Mouse (Mus musculus) myocyte (in vitro differentiated cells): ENCODE results near the gene Fam102a. TPM values are rescaled to one million over a fixed set of nuclear protein-coding genes. Genes with fewer than 3 reads are reported as not detected.

Experiments
- H3K27me3 ChIP-seq: one replicate; pipeline ENCODE4 v1.6.1; 2011; ENCODE audit not compliant: control insufficient read depth, insufficient read depth, insufficient read length
- H3K36me3 ChIP-seq: one replicate; pipeline ENCODE4 v1.6.1; 2011; ENCODE audit not compliant: control insufficient read depth, insufficient read depth
- H3K4me2 ChIP-seq: one replicate; pipeline ENCODE4 v1.6.1; 2011; ENCODE audit warnings: low read depth, control low read depth
- H3K4me3 ChIP-seq: one replicate; pipeline ENCODE4 v1.5.1; 2011; ENCODE audit warnings: mild to moderate bottlenecking, control low read depth, moderate library complexity
- H3K79me2 ChIP-seq: one replicate; pipeline ENCODE4 v1.6.1; 2011; ENCODE audit not compliant: control insufficient read depth, insufficient read depth
- H3ac ChIP-seq: one replicate; pipeline ENCODE4 v1.6.1; 2011; ENCODE audit not compliant: control insufficient read depth, insufficient read length
- CEBPB ChIP-seq: IDR thresholded peaks from 2 replicates; pipeline ENCODE4 v1.6.1; 2011; ENCODE audit warnings: mild to moderate bottlenecking, moderate library complexity; ENCODE audit not compliant: poor library complexity, insufficient read depth, severe bottlenecking
- E2F4 ChIP-seq: IDR thresholded peaks from one replicate; pipeline ENCODE4 v1.6.1; 2011; ENCODE audit warnings: mild to moderate bottlenecking, control low read depth, moderate library complexity; ENCODE audit not compliant: insufficient read depth
- MAX ChIP-seq: IDR thresholded peaks from one replicate; pipeline ENCODE4 v1.6.1; 2011; ENCODE audit warnings: low read depth, mild to moderate bottlenecking, control low read depth
- MYOD1 ChIP-seq, 3 experiments: IDR thresholded peaks; one replicate each; pipeline ENCODE4 v1.6.1; 2011; ENCODE audit warnings: control low read depth in 2 of 3, low read depth in 2 of 3, mild to moderate bottlenecking in 2 of 3, moderate library complexity in 1 of 3; ENCODE audit not compliant: insufficient read length in 2 of 3, control insufficient read depth in 1 of 3
- MYOG ChIP-seq, 3 experiments: IDR thresholded peaks; one replicate each; pipeline ENCODE4 v1.6.1; 2011; ENCODE audit warnings: control low read depth in 2 of 3, low read depth in 2 of 3, mild to moderate bottlenecking in 2 of 3; ENCODE audit not compliant: insufficient read length in 2 of 3, control insufficient read depth in 1 of 3, insufficient read depth in 1 of 3
- POLR2A ChIP-seq: IDR thresholded peaks from one replicate; pipeline ENCODE4 v1.6.1; 2011; ENCODE audit warnings: low read depth, mild to moderate bottlenecking, control low read depth, moderate library complexity; ENCODE audit not compliant: insufficient read length
- POLR2AphosphoS2 ChIP-seq: IDR thresholded peaks from one replicate; pipeline ENCODE4 v1.6.1; 2011; ENCODE audit warnings: low read depth, control low read depth; ENCODE audit not compliant: insufficient read length
- REST ChIP-seq: IDR thresholded peaks from one replicate; pipeline ENCODE4 v1.6.1; 2011; ENCODE audit warnings: mild to moderate bottlenecking, control low read depth, moderate library complexity; ENCODE audit not compliant: insufficient read depth, insufficient read length
- SRF ChIP-seq: IDR thresholded peaks from one replicate; pipeline ENCODE4 v1.6.1; 2011; ENCODE audit warnings: low read depth; ENCODE audit not compliant: control insufficient read depth, insufficient read length
- TCF12 ChIP-seq: IDR thresholded peaks from one replicate; pipeline ENCODE4 v1.6.1; 2011; ENCODE audit warnings: mild to moderate bottlenecking, control low read depth; ENCODE audit not compliant: poor library complexity, insufficient read depth, severe bottlenecking
- TCF3 ChIP-seq: IDR thresholded peaks from one replicate; pipeline ENCODE4 v1.6.1; 2011; ENCODE audit warnings: low read depth, control low read depth; ENCODE audit not compliant: insufficient read length
- USF1 ChIP-seq: IDR thresholded peaks from one replicate; pipeline ENCODE4 v1.6.1; 2011; ENCODE audit warnings: low read depth, mild to moderate bottlenecking, control low read depth, moderate library complexity
- polyA plus RNA-seq: library from polyadenylated mRNA; unstranded; fragments of >200 nt; fragmentation: generic; extraction: Trizol; gene quantifications from one replicate; pipeline ENCODE4 v1.2.1, GENCODE M21; 2012; ENCODE audit warnings: missing spikeins

Fam102a gene
- polyA plus RNA-seq, 1 experiment = 1.7 TPM

DNA sequence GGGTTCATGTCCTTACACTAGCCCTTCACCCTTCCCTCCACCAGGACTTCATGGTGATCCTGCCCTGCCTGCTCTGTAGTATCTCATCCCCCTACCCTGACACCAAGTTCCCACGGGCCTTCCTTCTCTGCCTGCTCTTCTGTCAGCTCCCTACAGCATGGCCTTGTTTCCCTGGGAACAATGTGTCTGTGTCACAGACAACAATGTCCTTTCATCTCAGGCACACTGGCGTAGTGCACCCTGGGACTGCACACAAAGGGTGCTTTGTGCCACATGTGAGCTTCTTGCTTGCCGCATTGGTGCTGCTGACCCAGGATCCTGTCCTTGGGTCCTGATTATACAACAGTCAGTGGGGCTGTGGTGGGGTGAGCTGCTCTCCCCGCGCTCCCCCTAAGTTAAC, 24.4 kb downstream of the Fam102a start:
- no peak overlapping the region for H3K4me3 ChIP-seq
- no peak for TF ChIP-seq TCF3
- no peak for TF ChIP-seq POLR2A
- TF ChIP-seq TCF12 = no peak
- TF ChIP-seq POLR2AphosphoS2 = no peak
- TF ChIP-seq E2F4 = no peak
- TF ChIP-seq REST = no peak
- no peak for TF ChIP-seq USF1
- no peak for TF ChIP-seq MYOG (IDR thresholded peaks at IDR 0.05; ENCODE audit: control insufficient read depth in 1 of 3, insufficient read depth in 1 of 3, insufficient read length in 2 of 3, low read depth in 2 of 3)
- no peak for TF ChIP-seq CEBPB
- TF ChIP-seq SRF = no peak
- no peak for TF ChIP-seq MYOD1 (IDR thresholded peaks at IDR 0.05; ENCODE audit: control insufficient read depth in 1 of 3, insufficient read length in 2 of 3, low read depth in 2 of 3)
- TF ChIP-seq MAX = no peak
- no peak overlapping the region for H3ac ChIP-seq
- no peak overlapping the region for H3K4me2 ChIP-seq
- no peaks in the 10 kb centered on the region for H3K27me3 ChIP-seq
- H3K79me2 ChIP-seq = no peaks in the 10 kb centered on the region
- H3K36me3 ChIP-seq = no peaks in the 10 kb centered on the region

DNA sequence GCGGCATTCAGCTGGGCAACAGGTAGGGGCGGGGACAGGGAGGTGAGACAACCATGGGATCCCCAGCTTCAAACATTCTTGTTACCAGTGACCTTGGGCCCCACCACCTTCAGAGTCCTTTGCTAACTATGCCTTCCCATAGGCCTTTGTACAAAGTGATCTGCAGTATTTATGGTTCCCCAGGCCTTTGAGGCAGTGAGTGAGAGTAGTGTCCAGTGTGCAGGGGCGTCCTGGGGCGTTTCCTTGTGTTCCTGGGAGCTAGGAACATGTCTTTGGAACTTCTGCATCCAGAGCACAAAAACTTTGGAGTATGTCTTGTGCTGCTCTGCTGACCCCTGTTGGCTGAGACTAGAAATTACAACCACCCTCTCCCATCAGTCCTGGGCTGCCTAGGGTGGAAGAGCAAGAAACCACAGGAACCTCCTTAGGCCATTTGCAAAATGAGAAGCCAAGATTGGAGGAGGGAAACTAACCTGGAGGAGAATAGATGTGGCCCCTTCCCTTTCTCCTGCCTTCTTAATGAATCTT, 31.5 kb downstream of the Fam102a start:
- H3ac ChIP-seq = no peak overlapping the region
- no peak overlapping the region for H3K4me3 ChIP-seq
- no peaks in the 10 kb centered on the region for H3K27me3 ChIP-seq
- H3K36me3 ChIP-seq = no peaks in the 10 kb centered on the region
- TF ChIP-seq TCF3 = no peak
- TF ChIP-seq MAX = no peak
- no peak for TF ChIP-seq MYOD1 (IDR thresholded peaks at IDR 0.05; ENCODE audit: control insufficient read depth in 1 of 3, insufficient read length in 2 of 3, low read depth in 2 of 3)
- no peak for TF ChIP-seq MYOG (IDR thresholded peaks at IDR 0.05; ENCODE audit: control insufficient read depth in 1 of 3, insufficient read depth in 1 of 3, insufficient read length in 2 of 3, low read depth in 2 of 3)
- TF ChIP-seq TCF12 = no peak
- TF ChIP-seq USF1 = no peak
- TF ChIP-seq POLR2A = no peak
- TF ChIP-seq CEBPB = no peak
- no peak for TF ChIP-seq E2F4
- TF ChIP-seq REST = no peak
- no peak for TF ChIP-seq SRF
- no peak for TF ChIP-seq POLR2AphosphoS2
- peaks cover 9% of the 10 kb centered on the region for H3K79me2 ChIP-seq
- no peak overlapping the region for H3K4me2 ChIP-seq

DNA sequence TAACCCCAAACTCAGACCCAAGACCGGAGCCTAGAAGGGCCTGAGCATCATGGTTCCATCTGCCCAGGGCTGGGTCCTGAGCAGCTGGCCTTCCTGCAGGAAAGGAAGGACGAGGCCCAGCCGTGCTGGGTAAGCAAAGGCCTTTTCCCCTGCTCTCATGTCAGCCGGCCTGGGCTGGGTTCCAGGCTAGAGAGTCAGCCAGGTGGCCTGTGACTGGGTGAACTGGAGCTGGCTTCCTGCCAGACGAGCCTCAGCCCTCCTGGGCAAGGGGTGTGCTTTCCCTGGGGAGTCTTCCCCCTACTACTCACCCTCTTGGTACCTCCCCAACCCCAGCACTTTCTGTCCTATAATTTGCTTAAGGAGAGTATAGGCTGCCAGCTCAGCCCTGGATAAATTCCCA, 33.0 kb downstream of the Fam102a start:
- no peak overlapping the region for H3K4me3 ChIP-seq
- no peaks in the 10 kb centered on the region for H3K36me3 ChIP-seq
- no peak overlapping the region for H3ac ChIP-seq
- TF ChIP-seq MYOD1 (IDR thresholded peaks at IDR 0.05; ENCODE audit: control insufficient read depth in 1 of 3, insufficient read length in 2 of 3, low read depth in 2 of 3) (no peak), TCF12 (no peak), TCF3 (no peak), CEBPB (no peak), MAX (no peak), MYOG (IDR thresholded peaks at IDR 0.05; ENCODE audit: control insufficient read depth in 1 of 3, insufficient read depth in 1 of 3, insufficient read length in 2 of 3, low read depth in 2 of 3) (no peak), E2F4 (no peak), POLR2AphosphoS2 (no peak), SRF (no peak), POLR2A (no peak), REST (no peak), USF1 (no peak)
- no peak overlapping the region for H3K4me2 ChIP-seq
- H3K27me3 ChIP-seq = no peaks in the 10 kb centered on the region
- H3K79me2 ChIP-seq = peaks cover 21% of the 10 kb centered on the region

GRCm38 (mm10) chr2:32568941-32569340, 33.8 kb downstream of the Fam102a start:
- Histone ChIP-seq H3K36me3 (no peaks in the 10 kb centered on the region), H3K27me3 (no peaks in the 10 kb centered on the region), H3K4me2 (no peak overlapping the region), H3ac (no peak overlapping the region), H3K79me2 (peaks cover 21% of the 10 kb centered on the region), H3K4me3 (no peak overlapping the region)
- TF ChIP-seq TCF12 (no peak), SRF (no peak), USF1 (no peak), E2F4 (no peak), MYOD1 (IDR thresholded peaks at IDR 0.05; ENCODE audit: control insufficient read depth in 1 of 3, insufficient read length in 2 of 3, low read depth in 2 of 3) (no peak), POLR2A (no peak), CEBPB (no peak), POLR2AphosphoS2 (no peak), TCF3 (no peak)
